In genomic region chr11:69062761-69063224, GRCm38 (mm10) we compare ENCODE assay signal across 8 mouse cellular contexts. TPM values are rescaled to one million over a fixed set of nuclear protein-coding genes. Genes with fewer than 3 reads are reported as not detected.
DNase-seq lines count a peak whose midpoint lies in the region; ATAC-seq and TF ChIP-seq lines count a peak whose summit lies in the region.

No protein-coding gene starts in this region.

- peak overlapping the region; percentile 49 for H3K9ac ChIP-seq in forebrain, postnatal 0 days

- H3K27me3 ChIP-seq in G1E (ENCODE audit: insufficient read depth, low read length) = no peaks in the 10 kb centered on the region
- H3K27me3 ChIP-seq in cerebellum, adult 2 months (ENCODE audit: control insufficient read depth, insufficient read depth, low read length) = no peaks in the 10 kb centered on the region
- no peaks in the 10 kb centered on the region for H3K27me3 ChIP-seq in forebrain, postnatal 0 days (ENCODE audit: insufficient read depth, low read length)
- peaks cover 15% of the 10 kb centered on the region for H3K27me3 ChIP-seq in hindbrain, embryonic 10.5 days (ENCODE audit: insufficient read depth, poor library complexity, severe bottlenecking)

- no peak for DNase-seq in G1E (ENCODE audit: low spot score)
- peak; percentile 91 to 97 for DNase-seq in cerebellum, adult 2 months
- peak; percentile 97 for DNase-seq in forebrain, postnatal 0 days
- DNase-seq in hindbrain, embryonic 10.5 days (ENCODE audit: low spot score) = peak; percentile 94
- peak; percentile 96 to 97 for DNase-seq in layer of hippocampus, postnatal 10 days (ENCODE audit: low spot score in 2 of 2)
- peak; percentile 96 for DNase-seq in lung, postnatal 10 days
- peak; percentile 98 for DNase-seq in ovary, postnatal 14 days (ENCODE audit: low spot score)
- DNase-seq in thymus, postnatal 10 days (ENCODE audit: low spot score in 2 of 2) = peak; percentile 92 to 97

- H3K27ac ChIP-seq in cerebellum, adult 2 months (ENCODE audit: insufficient read depth, low read length) = no peak overlapping the region
- peak overlapping the region; percentile 77 for H3K27ac ChIP-seq in forebrain, postnatal 0 days (ENCODE audit: low read depth, low read length)
- H3K27ac ChIP-seq in hindbrain, embryonic 10.5 days = peak overlapping the region; percentile 67; the same call in 1 of the 2 replicates

- 0 out of 2 replicates have a peak, but pooled peaks have one; percentile 10 for ATAC-seq in G1E (ENCODE audit: extremely low read depth, insufficient number of reproducible peaks, low FRiP score, poor library complexity, severe bottlenecking)
- ATAC-seq in forebrain, postnatal 0 days = peak; percentile 30; the same call in 1 of the 2 replicates

- TF ChIP-seq POLR2A in cerebellum, adult 2 months (IDR thresholded peaks at IDR 0.05; ENCODE audit: borderline replicate concordance, insufficient read depth, low read length) = no peak

- peak overlapping the region; percentile 85 for H3K4me2 ChIP-seq in forebrain, postnatal 0 days (ENCODE audit: low read depth)

- peaks cover 4% of the 10 kb centered on the region for H3K36me3 ChIP-seq in G1E (replicated peaks)
- no peaks in the 10 kb centered on the region for H3K36me3 ChIP-seq in forebrain, postnatal 0 days (ENCODE audit: insufficient read depth)
- H3K36me3 ChIP-seq in hindbrain, embryonic 10.5 days = no peaks in the 10 kb centered on the region

- TF ChIP-seq CTCF in G1E (IDR thresholded peaks at IDR 0.05; ENCODE audit: low read depth, low read length) = no peak
- TF ChIP-seq CTCF in cerebellum, adult 2 months (IDR thresholded peaks at IDR 0.05; ENCODE audit: borderline replicate concordance, insufficient read depth, low read depth, low read length) = no peak
- no peak for TF ChIP-seq CTCF in forebrain, postnatal 0 days (IDR thresholded peaks at IDR 0.05; ENCODE audit: low read depth)

- peaks cover 61% of the 10 kb centered on the region for H3K4me1 ChIP-seq in G1E (ENCODE audit: insufficient read depth, low read depth, low read length)
- H3K4me1 ChIP-seq in cerebellum, adult 2 months (ENCODE audit: control insufficient read depth, insufficient read depth, low read length) = peaks cover 4% of the 10 kb centered on the region; the same call in 1 of the 2 replicates
- H3K4me1 ChIP-seq in forebrain, postnatal 0 days (ENCODE audit: insufficient read depth) = peaks cover 12% of the 10 kb centered on the region
- H3K4me1 ChIP-seq in hindbrain, embryonic 10.5 days (replicated peaks) = peaks cover 62% of the 10 kb centered on the region

- under 1% methylated on average over 19 of the region's 19 CpGs for WGBS in cerebellum, adult 2 months
- WGBS in forebrain, postnatal 0 days = under 1% methylated on average over 19 of the region's 19 CpGs
- WGBS in hindbrain, embryonic 10.5 days = under 1% methylated on average over 19 of the region's 19 CpGs

- no peaks in the 10 kb centered on the region for H3K9me3 ChIP-seq in G1E (replicated peaks)
- H3K9me3 ChIP-seq in forebrain, postnatal 0 days (ENCODE audit: low read length) = no peaks in the 10 kb centered on the region
- H3K9me3 ChIP-seq in hindbrain, embryonic 10.5 days = no peaks in the 10 kb centered on the region

- H3K4me3 ChIP-seq in G1E (ENCODE audit: low read depth, low read length) = peak overlapping the region; percentile 73
- peak overlapping the region; percentile 95 for H3K4me3 ChIP-seq in cerebellum, adult 2 months (replicated peaks; ENCODE audit: insufficient read depth, low read depth, low read length)
- H3K4me3 ChIP-seq in forebrain, postnatal 0 days (ENCODE audit: low read depth, low read length) = peak overlapping the region; percentile 69
- peak overlapping the region; percentile 83 for H3K4me3 ChIP-seq in hindbrain, embryonic 10.5 days

RNA-seq across cellular contexts. Expression of gene Borcs6, which starts 3.3 kb away (rescaled TPM):
- 5.3 and 6.4 TPM in 2 replicates for total RNA-seq in G1E (2014; fragmentation: Nextera tagmentation)
- total RNA-seq in G1E (2017) = 6.1 and 8.2 TPM in 2 replicates
- polyA plus RNA-seq in G1E (2012) = 25.9 and 37.4 TPM in 2 replicates
- 34.9 and 36.7 TPM in 2 replicates for polyA plus RNA-seq in cerebellum, adult 2 months (2012; rRNA removed)
- 32.8 and 33.7 TPM in 2 replicates for total RNA-seq in forebrain, postnatal 0 days (2014; rRNA removed)
- 20.9 and 21.7 TPM in 2 replicates for polyA plus RNA-seq in forebrain, postnatal 0 days (2015; fragmentation: Nextera tagmentation; extraction: Ambion mirVana)
- 8.5 and 12.6 TPM in 2 replicates for polyA plus RNA-seq in hindbrain, embryonic 10.5 days (2016; fragmentation: Nextera tagmentation; extraction: Ambion mirVana)
- 10 to 100 TPM; 24.2 to 24.9 TPM for total RNA-seq in layer of hippocampus, postnatal 10 days (2021)

RNA-seq across cellular contexts. Expression of gene Tmem107, which starts 7.8 kb away (rescaled TPM):
- 28.3 and 38.2 TPM in 2 replicates for total RNA-seq in G1E (2014; fragmentation: Nextera tagmentation)
- 17.2 and 34.2 TPM in 2 replicates for total RNA-seq in G1E (2017)
- 70.8 and 77.9 TPM in 2 replicates for polyA plus RNA-seq in G1E (2012)
- 13.4 and 15.8 TPM in 2 replicates for polyA plus RNA-seq in cerebellum, adult 2 months (2012; rRNA removed)
- 32.7 and 45.6 TPM in 2 replicates for total RNA-seq in forebrain, postnatal 0 days (2014; rRNA removed)
- polyA plus RNA-seq in forebrain, postnatal 0 days (2015; fragmentation: Nextera tagmentation; extraction: Ambion mirVana) = 35.3 and 41.7 TPM in 2 replicates
- polyA plus RNA-seq in hindbrain, embryonic 10.5 days (2016; fragmentation: Nextera tagmentation; extraction: Ambion mirVana) = 56.6 and 57.6 TPM in 2 replicates
- total RNA-seq in layer of hippocampus, postnatal 10 days (2021) = 10 to 100 TPM; 10.4 to 14.0 TPM

RNA-seq across cellular contexts. Expression of gene Aurkb, which starts 17.3 kb away (rescaled TPM):
- total RNA-seq in G1E (2014; fragmentation: Nextera tagmentation) (176 and 241 TPM in 2 replicates), G1E (2017) (117 and 133 TPM in 2 replicates)
- 296 TPM in 2 replicates for polyA plus RNA-seq in G1E (2012)
- 0.51 and 0.55 TPM in 2 replicates for polyA plus RNA-seq in cerebellum, adult 2 months (2012; rRNA removed)
- 8.5 and 12.5 TPM in 2 replicates for total RNA-seq in forebrain, postnatal 0 days (2014; rRNA removed)
- polyA plus RNA-seq in forebrain, postnatal 0 days (2015; fragmentation: Nextera tagmentation; extraction: Ambion mirVana) = 11.5 and 13.9 TPM in 2 replicates
- 184 and 228 TPM in 2 replicates for polyA plus RNA-seq in hindbrain, embryonic 10.5 days (2016; fragmentation: Nextera tagmentation; extraction: Ambion mirVana)
- total RNA-seq in layer of hippocampus, postnatal 10 days (2021) = 1 to 10 TPM; 5.3 to 6.0 TPM

RNA-seq across cellular contexts. Expression of gene Vamp2, which starts 25.5 kb away (rescaled TPM):
- 98.4 and 104 TPM in 2 replicates for total RNA-seq in G1E (2014; fragmentation: Nextera tagmentation)
- 4.4 and 5.8 TPM in 2 replicates for total RNA-seq in G1E (2017)
- polyA plus RNA-seq in G1E (2012) = 31.8 and 32.8 TPM in 2 replicates
- polyA plus RNA-seq in cerebellum, adult 2 months (2012; rRNA removed) = 672 and 700 TPM in 2 replicates
- 76.8 and 104 TPM in 2 replicates for total RNA-seq in forebrain, postnatal 0 days (2014; rRNA removed)
- 500 and 554 TPM in 2 replicates for polyA plus RNA-seq in forebrain, postnatal 0 days (2015; fragmentation: Nextera tagmentation; extraction: Ambion mirVana)
- 67.1 and 108 TPM in 2 replicates for polyA plus RNA-seq in hindbrain, embryonic 10.5 days (2016; fragmentation: Nextera tagmentation; extraction: Ambion mirVana)
- total RNA-seq in layer of hippocampus, postnatal 10 days (2021) = 1,000 to 10,000 TPM in 1 of 2 experiments, 100 to 1,000 TPM in 1; 909 to 1,029 TPM

RNA-seq across cellular contexts. Expression of gene Per1, which starts 32.2 kb away (rescaled TPM):
- 55.2 and 55.5 TPM in 2 replicates for total RNA-seq in G1E (2014; fragmentation: Nextera tagmentation)
- total RNA-seq in G1E (2017) = 8.9 TPM in 2 replicates
- polyA plus RNA-seq in G1E (2012) = 40.6 TPM in 2 replicates
- 34.4 and 37.2 TPM in 2 replicates for polyA plus RNA-seq in cerebellum, adult 2 months (2012; rRNA removed)
- 16.5 and 38.3 TPM in 2 replicates for total RNA-seq in forebrain, postnatal 0 days (2014; rRNA removed)
- 15.2 and 16.7 TPM in 2 replicates for polyA plus RNA-seq in forebrain, postnatal 0 days (2015; fragmentation: Nextera tagmentation; extraction: Ambion mirVana)
- polyA plus RNA-seq in hindbrain, embryonic 10.5 days (2016; fragmentation: Nextera tagmentation; extraction: Ambion mirVana) = 7.8 and 9.8 TPM in 2 replicates
- total RNA-seq in layer of hippocampus, postnatal 10 days (2021) = 10 to 100 TPM; 54.4 to 67.2 TPM

Comparison
In these comparisons a context has a peak if more than half of its experiments do, and no peak if none do; other contexts are left out.
1. RNA of gene Aurkb, which starts 17.3 kb away (polyA plus RNA-seq): 296 TPM in G1E and 184 to 228 TPM in hindbrain, embryonic 10.5 days; 11.5 to 13.9 TPM in forebrain, postnatal 0 days and 0.51 to 0.55 TPM in cerebellum, adult 2 months; every median in the first group is over 10 times any median in the second.
2. Peak in every context shown above with its lines, with median percentiles within 50 percentile points of each other: H3K4me3 ChIP-seq.